Mouse (Mus musculus): ENCODE data around the gene Tmem238l.

Gene Tmem238l

DNA sequence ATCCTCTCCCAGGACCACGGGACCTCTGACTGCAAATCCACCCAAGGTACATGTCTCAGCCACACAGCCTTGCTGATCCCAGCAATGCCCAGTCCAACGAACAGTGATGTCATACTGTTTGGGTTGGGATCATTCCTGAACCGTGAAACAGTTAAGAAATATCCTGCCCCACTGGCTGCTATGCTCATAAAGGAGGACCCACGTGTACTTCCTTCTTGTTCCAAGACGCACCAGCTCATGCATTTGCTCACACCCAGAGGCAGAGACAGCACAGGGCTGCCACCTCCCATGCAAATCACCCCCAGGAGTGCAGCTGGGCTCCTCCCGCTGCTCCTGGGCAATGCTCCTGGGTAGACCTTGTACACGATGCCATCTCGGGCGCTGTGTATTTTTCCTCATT is at the start of gene Tmem238l:
TSS of gene Tmem238l (plus strand) at position 336 of the 400 bp plus-strand sequence.
- in situ Hi-C loops (cut with MboI, MseI) = no loop called here

DNA sequence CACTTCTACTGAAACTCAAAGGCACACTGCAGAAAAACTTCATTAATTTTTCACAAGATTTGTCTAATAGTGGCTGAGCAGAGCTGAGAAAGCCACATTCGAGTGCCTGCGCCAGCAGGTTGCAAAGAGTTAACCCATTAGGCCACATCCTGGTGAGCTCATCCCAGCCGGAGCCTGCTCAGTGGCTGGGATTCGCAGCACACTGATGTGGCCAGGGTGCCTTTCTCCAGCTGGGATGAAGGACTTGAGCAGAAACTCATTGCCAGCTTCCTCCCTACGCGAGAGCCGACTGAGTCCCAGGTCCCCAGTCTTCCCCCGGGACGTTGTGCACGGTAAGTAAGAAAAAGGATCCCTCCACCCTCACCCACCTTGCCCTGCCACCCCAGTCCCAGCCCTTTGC is 44.6 kb upstream of the Tmem238l start, which contains the start of gene Pirt:
TSS of gene Pirt (plus strand) at position 171 of the 400 bp plus-strand sequence.
- in situ Hi-C loops (cut with MboI, MseI) = no loop called here

DNA sequence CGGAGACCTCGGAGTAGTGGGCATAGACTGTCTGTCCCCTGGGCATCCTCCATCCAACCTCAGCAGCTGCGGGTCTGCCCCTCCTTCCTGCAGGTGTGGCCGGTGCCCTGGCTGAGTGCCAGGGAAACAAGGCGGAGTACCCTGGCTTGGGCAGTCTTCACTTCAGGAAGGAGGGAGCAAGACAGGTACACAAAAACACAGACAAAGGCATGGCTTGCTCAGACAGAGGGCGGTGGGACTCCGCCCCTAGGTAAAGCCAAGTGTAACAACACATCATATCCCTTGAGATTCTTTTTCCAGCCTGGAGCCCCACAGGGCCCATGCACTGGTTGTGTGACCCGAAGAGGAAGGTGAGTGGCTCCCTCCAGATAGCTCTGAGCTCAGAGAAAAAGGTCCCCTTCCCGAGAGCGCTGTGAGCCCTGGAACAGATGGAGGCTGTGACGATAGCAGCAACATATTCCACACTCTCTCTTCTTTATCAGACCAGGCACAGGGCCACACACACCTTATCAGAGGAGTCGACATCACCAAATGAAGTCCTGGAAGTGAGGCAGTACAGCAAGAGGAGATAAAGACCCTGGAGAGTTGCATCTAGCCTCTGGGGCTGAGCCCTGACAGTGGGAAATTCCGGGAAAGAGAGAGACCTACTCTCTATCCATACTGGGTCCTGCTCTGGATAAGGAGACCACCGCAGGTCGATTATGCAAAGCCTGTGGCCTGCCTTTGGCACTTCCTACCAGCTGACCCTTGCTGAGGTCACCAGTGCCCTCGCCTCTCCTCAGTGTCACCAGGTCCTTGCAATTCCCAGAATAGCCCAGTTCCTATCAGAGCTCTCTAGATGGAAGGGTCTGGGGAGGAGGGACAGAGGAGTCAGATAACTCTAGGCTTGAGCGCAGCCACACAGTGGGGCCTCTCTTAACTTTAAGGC is 43.6 kb upstream of the Tmem238l start:
- in situ Hi-C loops (cut with MboI, MseI) = no loop called here

DNA sequence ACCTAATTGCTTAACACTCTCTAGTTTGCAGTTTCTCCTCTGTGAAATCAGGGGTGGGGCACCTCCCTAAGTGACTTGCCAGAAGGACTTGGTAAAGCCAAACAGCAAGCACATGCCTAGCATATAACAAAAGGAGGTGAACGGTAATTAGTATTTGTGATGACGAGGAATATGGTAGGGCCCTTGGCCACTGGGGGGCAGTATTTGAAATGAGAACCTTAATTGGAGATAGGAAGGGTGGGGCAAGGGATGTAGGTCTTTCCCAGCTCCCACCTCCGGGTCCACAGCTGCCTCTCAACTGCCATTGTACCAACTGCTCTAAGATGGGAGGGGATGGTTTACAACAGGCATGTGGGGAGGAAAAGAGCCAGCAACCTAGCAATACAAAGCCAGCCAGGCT is 42.2 kb upstream of the Tmem238l start:
- in situ Hi-C loops (cut with MboI, MseI) = no loop called here

DNA sequence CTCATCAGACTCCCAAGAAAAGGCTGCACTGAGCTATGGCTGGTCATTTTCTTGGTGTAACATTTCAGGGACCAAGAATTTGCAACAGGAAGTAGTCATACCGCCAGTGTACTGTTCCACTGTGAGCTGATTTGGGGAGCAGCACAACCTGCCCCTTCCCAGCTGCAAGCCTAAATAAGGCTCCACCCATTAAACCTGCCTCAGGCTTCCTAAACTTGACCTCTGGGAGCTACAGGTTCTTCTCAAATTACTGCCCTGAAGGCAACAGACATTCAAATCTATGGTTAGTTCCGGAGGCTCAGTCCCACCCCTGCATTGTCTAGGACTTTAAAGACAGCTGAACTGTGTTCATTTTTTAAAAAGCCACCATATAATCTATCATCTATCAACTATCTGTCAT is 36.4 kb upstream of the Tmem238l start:
- in situ Hi-C loops (cut with MboI, MseI) = no loop called here

DNA sequence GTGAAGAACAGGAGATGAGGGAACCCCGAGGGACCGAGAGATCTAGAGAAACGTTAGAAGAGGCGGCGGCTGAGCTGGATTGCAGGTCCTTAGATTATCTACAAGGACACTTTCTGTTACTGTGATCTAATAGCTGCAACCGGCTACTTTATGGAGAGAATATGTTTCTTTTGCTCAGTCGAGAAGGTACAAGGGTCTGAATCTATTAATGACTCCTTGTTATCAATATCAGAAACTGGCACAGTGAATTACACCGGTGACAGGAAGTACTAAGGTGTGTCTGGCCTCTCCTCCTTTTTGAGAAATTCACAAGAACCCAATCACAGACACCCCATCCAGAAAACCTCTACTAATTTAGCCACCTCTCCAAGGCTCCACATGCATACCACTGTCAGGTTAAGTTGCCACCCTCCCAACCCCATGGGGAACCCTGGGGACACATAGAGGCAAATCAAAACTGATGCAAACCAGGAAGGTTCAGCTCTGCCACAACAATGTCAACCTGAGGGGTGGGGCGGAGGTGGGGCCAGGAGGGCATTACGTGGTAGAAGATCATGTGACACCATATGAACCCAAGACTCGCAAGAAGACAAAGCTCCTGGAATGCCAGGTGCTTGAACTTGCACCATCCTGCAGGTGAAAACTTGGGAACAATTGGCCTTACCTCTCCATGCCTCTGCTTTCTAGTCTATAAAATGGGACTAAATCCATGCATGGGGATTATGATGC is 32.2 kb upstream of the Tmem238l start:
- in situ Hi-C loops (cut with MboI, MseI) = no loop called here

DNA sequence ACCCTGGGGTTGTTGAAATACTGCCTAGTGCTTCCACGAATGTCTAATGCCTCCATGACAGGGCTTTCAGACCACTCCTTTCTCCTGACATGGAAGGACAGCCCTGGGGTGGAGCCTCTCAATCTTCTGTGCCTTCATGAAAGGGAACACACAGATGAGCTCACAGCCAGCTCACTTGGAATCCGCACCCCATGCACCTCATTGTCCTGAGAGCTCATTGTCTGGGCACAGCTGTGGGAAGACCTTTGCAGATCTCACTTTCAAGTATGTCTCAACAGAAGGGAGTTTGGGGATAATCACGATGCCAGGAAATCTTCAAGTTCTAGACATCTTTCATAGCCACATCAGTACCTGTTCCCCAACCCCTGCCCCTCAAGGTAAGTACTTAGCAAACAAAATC is 28.1 kb upstream of the Tmem238l start:
- in situ Hi-C loops (cut with MboI, MseI) = no loop called here

DNA sequence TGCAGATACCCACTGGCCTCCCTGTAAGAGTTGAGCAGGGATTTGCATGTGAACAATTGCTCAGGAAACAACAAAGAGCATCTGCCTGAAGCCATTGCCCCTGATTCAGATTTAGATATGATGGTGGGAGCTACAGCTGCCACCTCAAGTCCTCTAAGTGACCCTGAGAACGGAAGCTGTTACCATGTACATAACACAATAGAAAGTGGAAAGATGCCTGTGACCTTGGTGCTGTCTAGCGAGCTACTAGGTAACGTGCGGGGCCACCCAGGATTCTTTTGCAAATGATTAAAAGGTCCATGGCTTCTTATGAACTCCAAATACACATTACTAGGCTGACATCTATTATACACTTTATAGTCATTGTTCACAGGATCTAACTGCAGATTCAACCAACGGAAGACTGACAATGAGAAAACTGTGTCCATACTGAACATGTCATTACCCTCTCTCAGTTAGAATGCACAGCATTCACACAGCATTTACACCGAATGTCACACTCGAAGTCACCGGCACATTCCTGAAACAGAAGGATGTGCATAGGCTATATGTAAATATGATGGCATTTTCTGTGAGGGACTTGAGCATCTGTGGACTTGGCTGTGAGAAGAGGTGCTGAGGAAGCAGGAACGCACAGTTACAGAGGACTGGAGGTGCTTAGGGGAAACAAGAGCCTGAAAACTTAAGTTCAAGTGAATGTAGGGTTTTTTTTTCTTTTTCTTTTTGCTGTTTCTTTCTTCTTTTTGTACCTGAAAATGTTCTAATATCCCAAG is 23.4 kb upstream of the Tmem238l start:
- in situ Hi-C loops (cut with MboI, MseI) = no loop called here

DNA sequence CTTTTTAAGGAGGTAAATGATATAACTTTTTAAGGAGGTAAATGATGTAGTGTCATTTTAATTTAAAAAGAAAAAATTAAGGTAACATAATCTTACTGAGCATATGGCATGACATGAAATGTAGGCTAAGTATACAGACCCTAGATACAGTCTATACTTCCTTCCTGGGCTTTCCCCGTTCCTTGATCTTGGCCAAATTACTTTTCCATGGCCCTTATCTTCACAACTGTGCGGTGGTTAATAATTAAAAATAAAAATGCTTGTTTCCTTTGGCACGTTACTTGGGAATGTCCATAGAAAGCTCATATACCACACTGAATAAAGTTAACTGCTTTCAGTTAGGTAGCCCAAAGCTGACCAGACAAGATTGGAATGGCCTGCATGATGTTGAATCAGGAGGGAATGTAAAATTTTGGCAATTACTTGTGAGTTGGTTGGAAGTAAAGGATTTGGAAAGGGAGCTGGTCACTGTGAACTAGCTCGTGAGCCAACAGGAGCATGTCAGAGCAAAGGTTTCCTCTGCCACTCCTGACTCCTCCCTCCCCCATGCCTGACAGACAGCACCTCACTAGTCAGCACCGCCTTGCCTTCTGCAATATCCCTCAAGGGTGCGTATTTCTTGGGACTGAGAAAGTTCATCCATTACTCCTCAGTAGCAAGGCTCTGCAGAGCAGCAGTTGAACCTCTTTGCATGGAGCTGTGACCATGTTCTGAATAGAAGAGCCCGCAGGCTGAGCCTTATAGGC is 21.8 kb upstream of the Tmem238l start:
- in situ Hi-C loops (cut with MboI, MseI) = no loop called here

DNA sequence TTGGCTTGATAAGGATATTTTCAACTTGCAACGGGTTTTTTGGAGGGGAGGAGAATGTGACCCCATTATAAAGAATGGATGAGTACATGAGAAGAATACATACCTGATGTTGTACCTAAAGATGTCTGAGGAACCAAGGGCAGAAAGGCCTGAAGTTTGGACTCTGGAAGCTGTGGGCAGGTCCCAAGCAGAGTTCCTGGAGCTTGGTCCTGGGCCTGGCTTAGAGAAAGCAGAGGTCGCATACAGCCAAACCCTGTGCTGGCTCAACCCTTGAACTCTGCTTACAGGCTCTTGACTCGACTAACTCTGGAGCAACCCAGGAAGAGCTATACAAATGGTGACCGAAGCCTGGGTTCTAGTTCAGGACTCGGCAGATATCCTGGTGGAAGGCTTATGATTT is 14.4 kb upstream of the Tmem238l start:
- in situ Hi-C loops (cut with MboI, MseI) = no loop called here

DNA sequence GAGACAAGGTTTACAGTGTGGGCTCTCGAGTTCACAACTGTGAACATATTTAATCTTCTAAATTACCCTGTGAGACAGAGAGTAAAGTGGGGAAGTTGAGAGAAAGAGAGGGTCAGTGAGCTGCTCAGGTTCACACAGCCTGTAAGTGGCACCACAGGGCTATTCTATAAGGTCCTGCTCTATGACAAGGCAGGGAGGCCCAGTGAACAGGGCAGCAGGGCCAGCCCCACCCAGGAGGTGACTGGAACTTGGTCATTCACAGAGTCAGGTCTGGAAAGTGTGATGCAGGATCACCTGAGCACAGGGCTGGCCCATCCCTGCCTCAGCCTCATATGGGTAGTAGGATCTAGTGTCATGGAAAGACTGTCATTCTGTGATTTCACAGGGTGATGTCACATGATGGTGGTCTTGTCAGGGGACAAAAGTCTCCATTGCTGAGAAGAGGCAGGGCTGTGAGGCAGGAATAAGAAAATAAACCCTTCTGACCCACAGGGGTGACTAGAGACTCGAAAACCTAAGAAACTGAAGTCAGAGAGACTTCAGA is 11.1 kb upstream of the Tmem238l start:
- in situ Hi-C loops (cut with MboI, MseI) = no loop called here

DNA sequence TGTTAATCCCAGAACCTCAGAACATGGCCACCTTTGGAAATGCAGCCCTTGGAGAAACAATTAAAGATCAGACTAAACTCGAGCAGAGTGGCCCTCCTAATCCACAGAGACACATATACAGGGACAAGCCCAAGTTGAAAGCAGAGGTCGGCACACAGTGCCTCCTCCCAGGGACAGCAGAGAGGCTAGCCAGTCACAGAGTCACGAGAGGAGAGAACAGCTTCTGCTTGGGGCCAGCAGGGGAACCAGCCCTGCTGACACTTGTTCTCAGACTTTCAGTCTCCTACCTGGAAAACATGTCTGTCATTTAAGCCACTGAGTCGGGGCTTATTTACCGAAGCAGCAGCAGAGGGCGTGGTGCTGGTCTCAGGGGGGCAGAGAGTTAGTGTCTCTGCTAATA is 9.9 kb upstream of the Tmem238l start:
- in situ Hi-C loops (cut with MboI, MseI) = no loop called here

DNA sequence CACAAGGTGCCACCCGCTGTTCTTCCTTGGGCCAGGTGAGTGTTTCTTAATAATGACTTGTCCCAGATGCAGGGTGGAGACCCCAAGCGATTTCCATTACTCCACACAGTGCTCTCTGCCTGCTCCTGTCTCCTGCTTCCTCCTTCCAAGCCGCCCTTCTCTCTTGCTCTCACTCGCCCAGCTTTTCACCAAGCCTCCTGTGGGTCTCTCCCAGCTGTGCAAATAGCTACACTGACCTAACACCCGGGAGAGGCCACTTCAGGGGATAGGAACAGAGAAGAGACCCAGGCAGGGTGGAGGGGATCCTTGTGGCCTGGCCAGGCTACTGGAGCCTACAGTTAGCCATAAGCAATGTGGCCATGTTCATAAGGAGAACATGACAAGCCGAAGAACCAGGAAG is 9.5 kb upstream of the Tmem238l start:
- in situ Hi-C loops (cut with MboI, MseI) = no loop called here

DNA sequence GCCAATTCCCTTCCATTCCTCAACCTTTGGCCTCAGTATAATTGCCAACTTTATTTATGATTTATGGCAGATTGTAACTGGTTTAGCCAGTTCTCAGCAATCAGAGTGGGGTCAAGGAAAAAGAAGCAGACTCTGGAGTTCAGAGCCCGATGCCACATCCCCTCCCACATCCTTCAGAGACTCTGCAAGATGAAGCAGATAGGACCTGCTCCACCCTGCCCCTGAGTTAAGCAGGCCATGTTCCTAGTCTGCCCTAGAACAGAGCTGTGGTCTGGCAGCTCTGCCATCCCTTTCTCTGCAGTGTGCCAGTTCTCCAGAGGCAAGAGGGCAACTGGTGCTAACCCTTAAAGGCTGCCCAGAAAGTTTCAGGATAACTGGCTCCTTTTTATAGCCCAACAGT is 4.4 kb downstream of the Tmem238l start:
- in situ Hi-C loops (cut with MboI, MseI) = no loop called here

DNA sequence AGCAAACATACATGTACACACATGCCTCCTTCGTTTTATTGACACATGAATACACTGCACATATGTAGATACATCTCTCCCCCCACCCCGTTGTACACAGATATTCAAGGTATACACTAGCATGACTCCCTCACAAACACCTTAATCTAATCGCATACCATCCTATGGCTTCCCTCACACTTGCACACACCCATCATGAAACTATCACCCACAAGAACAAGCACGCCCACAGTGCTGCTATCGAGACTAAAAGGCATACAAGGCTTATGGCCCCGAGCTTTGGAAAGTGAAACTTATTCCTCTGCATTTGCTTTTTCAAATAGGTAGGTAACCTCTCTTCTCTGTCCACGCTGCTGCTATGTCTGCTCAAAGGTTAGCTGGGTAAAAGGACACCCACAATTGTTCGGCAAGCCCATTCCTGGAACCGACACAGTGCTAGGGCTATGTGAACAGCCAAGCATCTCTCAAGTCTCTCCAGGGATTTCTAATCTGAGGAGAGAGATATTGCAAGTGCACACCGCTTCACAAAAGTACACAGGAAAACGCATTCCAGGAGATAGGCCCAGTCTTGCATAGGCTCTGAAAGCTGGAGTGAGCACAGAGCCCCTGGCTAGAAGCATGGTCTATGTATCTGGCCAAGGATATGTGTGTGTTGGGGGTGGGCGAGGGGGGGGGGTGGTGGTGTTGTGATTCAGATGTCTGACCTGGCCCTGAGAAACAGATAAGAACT is 5.2 kb downstream of the Tmem238l start:
- in situ Hi-C loops (cut with MboI, MseI) = no loop called here

DNA sequence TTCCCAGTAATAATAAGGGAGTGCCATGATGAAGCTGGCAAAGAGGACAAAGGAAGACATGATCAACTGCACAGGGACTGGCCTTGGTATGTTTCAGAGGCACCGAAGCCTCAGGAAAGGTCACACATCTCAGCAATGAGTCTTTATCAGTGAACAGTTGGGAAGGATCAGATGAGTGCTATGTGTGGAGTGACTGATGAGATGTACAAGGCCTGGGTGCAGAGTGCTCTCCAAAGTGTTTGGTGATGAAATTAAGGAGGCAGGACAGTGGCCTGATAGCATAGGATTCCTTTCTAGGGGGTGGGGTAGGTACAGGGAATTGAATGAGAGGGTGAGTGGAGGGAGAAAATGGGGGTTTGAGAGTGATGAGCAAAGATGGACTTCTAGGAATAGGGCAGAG is 7.0 kb downstream of the Tmem238l start:
- in situ Hi-C loops (cut with MboI, MseI) = no loop called here

DNA sequence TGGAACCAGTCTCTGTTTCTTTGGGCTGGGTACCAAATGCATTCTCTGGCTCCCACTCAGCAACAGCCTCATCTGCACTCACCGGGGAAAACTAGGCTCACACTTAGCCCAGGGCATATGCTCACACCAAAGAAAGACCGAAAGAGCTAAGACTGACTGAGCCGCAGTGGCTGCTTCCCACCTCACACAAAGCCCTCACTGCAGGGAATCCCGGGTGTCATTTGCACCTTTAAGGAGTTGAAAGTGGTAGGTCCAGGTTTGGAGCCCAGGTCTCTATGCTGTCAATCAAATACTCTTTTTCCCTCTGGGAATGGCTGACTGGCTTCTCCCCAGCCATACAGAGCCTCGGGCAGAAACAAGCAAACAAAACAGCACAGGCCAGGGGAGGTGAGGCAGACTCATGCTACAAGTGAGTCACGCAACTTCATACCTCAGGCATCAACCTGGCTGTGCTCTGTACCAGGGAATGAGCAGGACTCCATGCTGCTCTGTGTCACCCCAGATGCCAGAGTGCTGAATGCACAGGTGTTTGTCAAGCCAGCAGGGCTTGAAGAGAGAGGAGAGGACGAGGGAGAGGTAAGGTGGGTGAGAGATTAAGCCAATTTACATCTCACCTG is 10.2 kb downstream of the Tmem238l start:
- in situ Hi-C loops (cut with MboI, MseI) = no loop called here

DNA sequence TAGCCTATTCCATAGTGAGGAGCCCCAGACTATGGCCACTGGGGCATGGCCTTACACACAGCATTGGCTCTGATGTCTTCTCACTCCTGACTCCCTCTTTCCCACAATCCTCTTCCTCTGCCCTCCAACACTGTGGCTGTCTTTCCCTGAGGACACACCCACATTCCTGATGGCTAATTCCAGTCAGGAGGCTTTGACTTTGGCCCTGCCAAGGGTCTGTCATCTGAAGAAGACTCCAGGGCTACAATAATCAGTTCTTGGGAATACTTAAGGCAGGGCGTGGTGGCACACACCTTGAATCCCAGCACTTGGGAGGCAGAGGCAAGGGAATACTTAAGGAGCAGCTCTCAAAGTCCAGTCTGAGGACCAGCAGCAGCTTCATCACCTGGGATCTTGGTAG is 12.1 kb downstream of the Tmem238l start:
- in situ Hi-C loops (cut with MboI, MseI) = no loop called here

DNA sequence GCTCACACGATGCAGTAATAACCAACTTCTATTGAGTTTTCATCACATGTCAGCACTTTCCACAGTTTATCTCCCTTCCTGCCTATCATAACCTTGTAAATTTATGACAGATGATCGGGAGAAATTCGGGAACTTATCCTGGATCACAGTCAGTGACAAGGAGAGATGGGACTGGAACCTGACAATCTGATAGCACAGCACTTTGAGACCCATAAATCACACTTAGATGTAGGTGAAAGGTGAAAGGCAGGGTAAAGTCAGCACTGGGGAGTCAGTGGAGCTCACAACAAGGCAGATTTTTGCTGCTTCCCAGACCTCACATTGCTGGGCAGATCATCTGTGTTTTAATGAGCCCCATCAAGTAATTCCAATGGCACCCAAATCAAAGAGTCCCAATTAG is 17.1 kb downstream of the Tmem238l start:
- in situ Hi-C loops (cut with MboI, MseI) = no loop called here
